Mouse (Mus musculus) embryonic fibroblast, embryonic 13.5 days (primary cell): ENCODE data around the gene Abca14.

Experiments
- CTCF ChIP-seq: IDR thresholded peaks from 2 replicates; pipeline ENCODE4 v1.5.1; 2011; ENCODE audit warnings: mild to moderate bottlenecking, control low read depth, low read length, moderate library complexity, borderline replicate concordance; ENCODE audit not compliant: insufficient read depth
- POLR2A ChIP-seq: IDR thresholded peaks from 2 replicates; pipeline ENCODE4 v1.6.1; 2011; ENCODE audit warnings: low read depth, mild to moderate bottlenecking, control low read depth, low read length, moderate library complexity

DNA sequence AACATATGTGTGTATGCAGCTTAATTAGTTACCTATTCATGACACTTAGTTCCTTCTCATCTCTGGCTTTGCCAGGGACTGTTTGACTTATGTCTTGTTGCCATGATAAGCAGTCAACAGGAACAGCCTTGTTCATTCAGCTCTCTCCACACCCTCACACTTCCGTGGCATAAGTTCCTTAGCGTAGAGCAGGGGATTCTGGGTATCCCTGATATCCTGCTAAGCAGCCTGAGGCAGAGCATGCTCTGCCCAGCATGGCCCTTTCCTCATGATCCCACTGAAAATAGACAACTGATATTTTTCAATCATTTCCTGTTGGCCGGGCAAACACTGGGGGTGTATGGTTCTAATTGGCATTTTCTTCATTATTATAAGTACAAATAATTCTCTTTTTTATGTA lies 26.1 kb upstream of the Abca14 start:
- no peak for TF ChIP-seq POLR2A
- TF ChIP-seq CTCF: no peak
